In genomic region chr17:66665791-66666190, GRCm38 (mm10) we compare ENCODE assay signal across 29 mouse cellular contexts.
DNase-seq lines count a peak whose midpoint lies in the region; ATAC-seq and TF ChIP-seq lines count a peak whose summit lies in the region.
"Had no signal": no experiment of that assay in that cellular context is flagged by ENCODE, and none has a peak within 500 bp of the region (broad histone marks: within the 10 kb centered on the region; RNA-seq: fewer than 3 reads in every experiment).

No protein-coding gene starts in this region.

- H3K9ac ChIP-seq in liver, embryonic 11.5 days (ENCODE audit: low read depth, low read length): no peak overlapping the region
- H3K9ac ChIP-seq: embryonic facial prominence, embryonic 13.5 days; embryonic facial prominence, embryonic 15.5 days; forebrain, embryonic 12.5 days had no signal

- no peak for ATAC-seq in liver, embryonic 11.5 days (replicated peaks; ENCODE audit: low FRiP score)
- ATAC-seq: activated CD4-positive, CD25-positive, alpha-beta regulatory T cell, adult 4 months; CD4-positive, CD25-positive, alpha-beta regulatory T cell, adult 4 months; forebrain, embryonic 14.5 days; Patski had no signal

- no peak for TF ChIP-seq CTCF in testis, adult 2 months (IDR thresholded peaks at IDR 0.05; ENCODE audit: control insufficient read depth, insufficient read depth, insufficient replicate concordance, low read depth, low read length)

- intact Hi-C loops in heart, postnatal 36 days (cut with DNase I): no loop called here

- WGBS in liver, embryonic 11.5 days: 83% methylated on average over 3 of the region's 3 CpGs

- no peak overlapping the region for H3K4me3 ChIP-seq in liver, embryonic 11.5 days (ENCODE audit: low read depth, low read length)
- H3K4me3 ChIP-seq in testis, adult 2 months (ENCODE audit: control insufficient read depth, low read depth, low read length): peak overlapping the region; percentile 38; the same call in 1 of the 2 replicates
- H3K4me3 ChIP-seq: embryonic facial prominence, embryonic 13.5 days; embryonic facial prominence, embryonic 15.5 days; erythroblast, embryonic 14.5 days; forebrain, embryonic 10.5 days; forebrain, embryonic 12.5 days had no signal

- peak; percentile 53 for DNase-seq in heart, adult 11 months
- DNase-seq in heart, postnatal 36 days: no peak
- peak; percentile 3 for DNase-seq in liver, embryonic 11.5 days (ENCODE audit: low spot score)
- no peak for DNase-seq in liver
- no peak for DNase-seq in testis, postnatal 10 days (ENCODE audit: low spot score)
- DNase-seq in testis, postnatal 14 days (ENCODE audit: low spot score): peak; percentile 2
- DNase-seq in adrenal gland, adult 2 months: no peak
- DNase-seq: adrenal gland, postnatal 10 days; adrenal gland, postnatal 25 days; B cell, adult 2 months; cerebellum, adult 11 months; cerebellum, adult 18-20 months; cerebellum, adult 8-10 months; cerebellum, adult 9-11 months; cerebellum, postnatal 14 days; cerebellum, postnatal 36 days; embryo, embryonic 11 days had no signal

- H3K27me3 ChIP-seq in liver, embryonic 11.5 days (replicated peaks; ENCODE audit: control insufficient read depth, insufficient read depth, low read length): no peaks in the 10 kb centered on the region
- no peaks in the 10 kb centered on the region for H3K27me3 ChIP-seq in testis, adult 2 months (ENCODE audit: control insufficient read depth, insufficient read depth, low read length)
- H3K27me3 ChIP-seq: CH12.LX; embryonic facial prominence, embryonic 13.5 days; embryonic facial prominence, embryonic 15.5 days; forebrain, embryonic 12.5 days; Patski had no signal

- H3K27ac ChIP-seq in liver, embryonic 11.5 days (ENCODE audit: low read depth, low read length): no peak overlapping the region
- H3K27ac ChIP-seq in testis, adult 2 months (ENCODE audit: control insufficient read depth, insufficient read depth, low read depth, low read length): no peak overlapping the region
- H3K27ac ChIP-seq: embryonic facial prominence, embryonic 13.5 days; embryonic facial prominence, embryonic 15.5 days; forebrain, embryonic 10.5 days; forebrain, embryonic 12.5 days had no signal

- no peak overlapping the region for H3K4me2 ChIP-seq in liver, embryonic 11.5 days
- H3K4me2 ChIP-seq: embryonic facial prominence, embryonic 13.5 days; embryonic facial prominence, embryonic 15.5 days; forebrain, embryonic 12.5 days had no signal

- TF ChIP-seq POLR2A in testis, adult 2 months (IDR thresholded peaks at IDR 0.05; ENCODE audit: control insufficient read depth, low read depth, low read length): no peak

- no peaks in the 10 kb centered on the region for H3K4me1 ChIP-seq in liver, embryonic 11.5 days (replicated peaks; ENCODE audit: control insufficient read depth, insufficient read depth, low read length)
- peaks cover 3% of the 10 kb centered on the region; the same call in 1 of the 2 replicates for H3K4me1 ChIP-seq in testis, adult 2 months (ENCODE audit: control insufficient read depth, insufficient read depth, low read length)
- H3K4me1 ChIP-seq: embryonic facial prominence, embryonic 13.5 days; embryonic facial prominence, embryonic 15.5 days; forebrain, embryonic 12.5 days had no signal

- H3K9me3 ChIP-seq in liver, embryonic 11.5 days (ENCODE audit: control insufficient read depth, low read length): no peaks in the 10 kb centered on the region
- H3K9me3 ChIP-seq: embryonic facial prominence, embryonic 13.5 days; embryonic facial prominence, embryonic 15.5 days; forebrain, embryonic 10.5 days; forebrain, embryonic 12.5 days had no signal

- no peaks in the 10 kb centered on the region for H3K36me3 ChIP-seq in liver, embryonic 11.5 days (ENCODE audit: control insufficient read depth, insufficient read depth, low read length)
- H3K36me3 ChIP-seq in testis, adult 2 months (ENCODE audit: control insufficient read depth, insufficient read depth, low read length): no peaks in the 10 kb centered on the region
- H3K36me3 ChIP-seq: embryonic facial prominence, embryonic 15.5 days; forebrain, embryonic 10.5 days; forebrain, embryonic 12.5 days; G1E had no signal

Comparison
In these comparisons a context has a peak if more than half of its experiments do, and no peak if none do; other contexts are left out.
1. DNase-seq: peak in heart, adult 11 months (single experiment), liver, embryonic 11.5 days (single experiment) and testis, postnatal 14 days (single experiment); none in heart, postnatal 36 days (0 of 2), liver (single experiment), testis, postnatal 10 days (single experiment) and adrenal gland, adult 2 months (single experiment).